Mouse (Mus musculus): ENCODE results near the gene Gm17651. TPM values are rescaled to one million over a fixed set of nuclear protein-coding genes. Genes with fewer than 3 reads are reported as not detected.
A peak's percentile ranks its signal among the peaks of the same experiment; 100 is the strongest.

Gm17651 gene
- total RNA-seq (2021): not detected

- no peak for DNase-seq
Observed at GRCm38 (mm10) chr3:97674644-97675110, at the start of gene Gm17651. Gm17651 (minus strand) TSS chr3:97674694.

- no peak for DNase-seq
Observed at GRCm38 (mm10) chr3:97719116-97719515, 44.6 kb upstream of the Gm17651 start.

GRCm38 (mm10) chr3:97715922-97716321, 41.4 kb upstream of the Gm17651 start:
- DNase-seq: no peak

- DNase-seq: no peak
Observed at GRCm38 (mm10) chr3:97710881-97711280, 36.4 kb upstream of the Gm17651 start.

GRCm38 (mm10) chr3:97710134-97710533, 35.6 kb upstream of the Gm17651 start:
- DNase-seq: no peak

- DNase-seq: no peak
Observed at GRCm38 (mm10) chr3:97706561-97706960, 32.1 kb upstream of the Gm17651 start.

- DNase-seq: no peak
Observed at GRCm38 (mm10) chr3:97705508-97705907, 31.0 kb upstream of the Gm17651 start.

- no peak for DNase-seq
Observed at GRCm38 (mm10) chr3:97702448-97703080, 28.1 kb upstream of the Gm17651 start.

- DNase-seq: no peak
Observed at GRCm38 (mm10) chr3:97701198-97701597, 26.7 kb upstream of the Gm17651 start.

- DNase-seq: no peak
Observed at GRCm38 (mm10) chr3:97699061-97699460, 24.6 kb upstream of the Gm17651 start.

GRCm38 (mm10) chr3:97697291-97697690, 22.8 kb upstream of the Gm17651 start:
- no peak for DNase-seq

- DNase-seq: no peak
Observed at GRCm38 (mm10) chr3:97696866-97697265, 22.4 kb upstream of the Gm17651 start.

GRCm38 (mm10) chr3:97693806-97694205, 19.3 kb upstream of the Gm17651 start:
- DNase-seq: no peak

GRCm38 (mm10) chr3:97691443-97692017, 17.0 kb upstream of the Gm17651 start:
- no peak for DNase-seq

- DNase-seq: no peak
Observed at GRCm38 (mm10) chr3:97690590-97690989, 16.1 kb upstream of the Gm17651 start.

GRCm38 (mm10) chr3:97689289-97689688, 14.8 kb upstream of the Gm17651 start:
- DNase-seq: no peak

- no peak for DNase-seq
Observed at GRCm38 (mm10) chr3:97686372-97687117, 12.1 kb upstream of the Gm17651 start.

GRCm38 (mm10) chr3:97683560-97684195, 9.2 kb upstream of the Gm17651 start:
- DNase-seq: no peak

GRCm38 (mm10) chr3:97682576-97682975, 8.1 kb upstream of the Gm17651 start:
- no peak for DNase-seq

- no peak for DNase-seq
Observed at GRCm38 (mm10) chr3:97682159-97682502, 7.6 kb upstream of the Gm17651 start.

GRCm38 (mm10) chr3:97681321-97682158, 7.0 kb upstream of the Gm17651 start:
- DNase-seq: peak; percentile 57 to 68

- DNase-seq: peak; percentile 75 to 78
Observed at GRCm38 (mm10) chr3:97680631-97681320, 6.3 kb upstream of the Gm17651 start.
